Mouse (Mus musculus): ENCODE data around the gene Psme2.

The Psme2 gene

GRCm38 (mm10) chr14:55590748-55591330, at the start of gene Psme2:
Psme2 (minus strand) TSS chr14:55591113.
- peak; percentile 86 to 89 for DNase-seq

DNA sequence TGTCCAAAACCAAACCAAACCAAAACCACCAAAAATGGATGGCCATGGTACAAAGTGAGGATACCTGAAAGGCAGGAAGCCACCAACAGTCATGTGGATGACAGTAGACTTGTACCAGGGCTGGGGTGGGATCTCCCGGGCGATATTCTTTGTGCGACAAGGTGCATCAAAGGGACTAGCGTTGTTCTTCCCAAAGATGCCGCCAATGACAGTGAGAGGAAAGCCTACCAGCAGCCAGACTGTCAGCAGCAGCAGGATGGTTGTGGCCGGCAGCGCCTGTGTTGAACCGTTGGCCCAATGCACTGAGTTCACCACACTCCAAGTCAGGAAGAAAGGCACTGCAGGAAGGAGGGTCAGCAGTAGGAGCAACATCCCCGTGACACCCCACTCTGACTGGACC, 46.9 kb upstream of the Psme2 start, which contains the start of gene Gm49378:
TSS of gene Gm49378 (minus strand) at position 101 of the 400 bp plus-strand sequence.
- DNase-seq = no peak

GRCm38 (mm10) chr14:55635523-55636007, 44.7 kb upstream of the Psme2 start, which contains the start of gene Ipo4:
Ipo4 (minus strand) TSS chr14:55635957.
- DNase-seq = peak; percentile 87 to 90

- peak; percentile 75 to 86 for DNase-seq
Measured at GRCm38 (mm10) chr14:55634874-55635522, 44.1 kb upstream of the Psme2 start.

DNA sequence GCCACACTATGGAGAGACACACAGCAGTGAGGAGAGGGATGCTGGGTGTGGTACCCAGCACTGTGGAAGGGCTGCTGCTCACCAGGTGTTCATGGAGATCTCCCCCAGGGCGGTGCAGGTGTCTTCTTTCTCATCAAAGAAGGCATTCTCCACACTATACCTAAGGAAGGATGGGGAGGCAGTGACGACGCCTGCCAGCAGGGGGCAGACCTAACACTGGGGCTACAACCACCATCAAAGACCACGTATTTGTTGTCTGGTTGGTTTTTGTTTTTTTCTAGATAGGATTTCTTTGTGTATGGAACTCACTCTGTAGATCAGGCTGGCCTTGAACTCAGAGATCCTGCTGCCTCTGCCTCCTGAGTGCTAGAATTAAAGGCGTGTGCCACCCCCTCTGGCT, 38.4 kb upstream of the Psme2 start:
- peak; percentile 37 to 68 for DNase-seq

DNA sequence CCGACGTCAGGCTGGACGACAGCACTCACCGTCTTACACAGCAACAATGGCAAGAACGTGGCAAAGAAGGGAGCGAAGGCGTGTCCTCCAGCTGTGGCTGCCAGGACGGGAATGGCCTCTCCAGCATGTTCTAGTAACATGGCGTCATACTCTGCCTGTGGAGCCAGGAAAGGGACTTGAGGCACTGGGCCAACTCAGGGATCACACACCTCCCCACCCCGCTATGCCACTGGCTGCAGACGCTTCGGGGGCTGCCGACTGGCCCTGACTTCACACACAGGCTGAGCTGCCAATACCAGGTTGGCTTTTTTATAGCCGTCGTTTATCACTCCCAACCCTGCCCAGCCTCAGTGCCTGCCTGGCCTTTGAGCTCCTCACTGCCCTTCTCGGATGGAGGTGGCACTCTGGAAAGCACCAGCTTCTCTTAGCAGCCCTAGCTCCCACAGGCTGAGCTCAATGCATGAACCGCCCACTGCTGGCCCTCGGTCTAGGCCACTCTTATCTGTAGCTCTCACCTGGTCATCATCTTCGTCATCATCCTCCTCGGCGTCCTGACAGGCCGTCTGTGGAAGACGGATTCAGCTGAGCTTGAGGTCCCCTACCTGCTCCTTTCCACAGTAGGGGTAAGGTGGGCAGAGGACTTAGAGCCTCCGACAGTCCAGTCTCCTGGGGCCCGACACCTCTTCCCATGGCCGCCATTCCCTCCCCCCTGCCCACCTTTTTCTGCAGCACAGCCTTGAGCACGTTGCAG, 37.3 kb upstream of the Psme2 start:
- no peak for DNase-seq

DNA sequence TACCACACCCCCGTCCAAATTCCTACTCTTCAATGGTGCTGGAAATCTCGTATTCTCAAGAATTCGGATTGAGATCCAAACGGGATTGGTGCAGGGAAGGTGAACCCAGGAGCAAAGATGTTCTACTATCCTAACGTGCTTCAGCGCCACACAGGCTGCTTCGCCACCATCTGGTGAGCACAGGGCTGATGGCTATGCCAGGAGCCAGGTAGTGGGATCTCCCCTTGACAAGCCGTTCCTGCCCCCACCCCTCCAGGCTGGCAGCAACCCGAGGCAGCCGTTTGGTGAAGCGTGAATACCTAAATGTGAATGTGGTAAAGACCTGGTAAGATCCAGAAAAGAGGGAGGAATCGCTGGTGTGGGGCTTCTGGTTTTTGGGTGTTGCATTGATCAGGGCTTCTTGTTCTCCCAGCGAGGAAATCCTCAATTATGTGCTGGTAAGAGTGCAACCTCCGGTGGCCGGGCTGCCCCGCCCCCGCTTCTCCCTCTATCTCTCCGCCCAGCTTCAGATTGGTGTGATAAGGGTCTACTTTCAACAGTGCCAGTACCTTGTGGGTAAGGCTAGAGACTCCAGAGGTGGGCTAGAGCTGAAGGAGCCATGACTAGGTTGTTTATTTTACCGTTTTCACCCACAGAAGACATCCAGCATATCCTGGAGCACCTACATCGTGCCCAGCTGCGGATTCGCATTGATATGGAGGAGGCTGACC, 27.7 kb upstream of the Psme2 start:
- peak; percentile 70 to 81 for DNase-seq

DNA sequence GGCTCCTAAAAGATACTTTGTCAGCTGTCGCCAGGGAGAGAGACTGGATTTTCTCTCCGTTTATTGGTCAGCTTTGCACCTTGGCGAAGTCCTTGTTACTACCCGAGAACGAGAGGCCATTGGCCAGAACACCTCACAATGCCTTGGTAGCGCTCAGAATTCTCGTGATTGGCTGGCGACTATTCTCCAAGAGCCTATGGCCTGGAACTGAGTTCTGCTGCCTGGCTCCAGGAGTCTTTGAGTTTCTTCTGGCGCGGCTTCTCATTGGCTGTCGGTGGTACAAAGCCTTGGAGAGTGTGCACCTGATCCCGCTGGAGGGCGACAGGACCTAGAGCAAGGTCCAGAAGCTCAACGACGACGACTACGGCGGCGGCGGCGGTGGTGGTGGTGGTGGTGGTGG, 26.9 kb upstream of the Psme2 start, which contains the start of gene Rec8:
TSS of gene Rec8 (plus strand) at position 216 of the 400 bp plus-strand sequence.
- DNase-seq = peak; percentile 72 to 78

DNA sequence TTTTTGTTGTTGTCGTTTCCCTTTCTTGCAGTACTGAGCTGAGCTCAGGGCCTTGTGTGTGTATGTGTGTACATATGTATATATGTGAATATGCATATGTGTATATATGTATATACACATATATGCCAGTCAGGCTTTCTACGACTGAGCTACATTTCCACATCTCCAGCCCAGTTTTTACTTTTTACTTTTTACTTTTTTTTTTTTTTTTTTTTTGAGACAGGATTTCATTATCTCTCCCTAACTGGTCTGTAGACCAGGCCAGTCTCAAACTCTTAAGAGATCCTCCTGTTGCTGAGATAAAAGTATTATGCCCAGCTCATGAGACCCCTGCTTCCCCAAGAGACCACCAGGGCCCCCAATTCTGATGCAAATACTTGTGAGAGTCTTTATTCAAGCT, 25.9 kb upstream of the Psme2 start:
- no peak for DNase-seq

DNA sequence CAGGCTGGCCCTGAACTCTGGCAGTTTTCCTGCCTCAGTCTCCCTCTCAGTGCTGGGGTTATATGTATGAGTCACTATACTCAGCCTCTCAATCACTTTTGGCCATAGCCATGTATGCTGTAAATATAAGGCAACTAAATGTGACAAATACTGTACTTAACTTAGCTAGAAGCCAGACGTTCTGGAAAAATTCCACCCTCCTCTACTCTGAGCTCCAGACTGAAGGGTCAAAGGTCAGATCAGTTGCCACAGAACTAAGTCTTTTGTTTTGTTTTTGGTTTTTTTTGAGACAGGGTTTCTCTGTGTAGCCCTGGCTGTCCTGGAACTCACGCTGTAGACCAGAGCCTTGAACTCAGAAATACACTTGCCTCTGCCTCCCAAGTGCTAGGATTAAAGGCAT, 25.0 kb upstream of the Psme2 start:
- DNase-seq = no peak

DNA sequence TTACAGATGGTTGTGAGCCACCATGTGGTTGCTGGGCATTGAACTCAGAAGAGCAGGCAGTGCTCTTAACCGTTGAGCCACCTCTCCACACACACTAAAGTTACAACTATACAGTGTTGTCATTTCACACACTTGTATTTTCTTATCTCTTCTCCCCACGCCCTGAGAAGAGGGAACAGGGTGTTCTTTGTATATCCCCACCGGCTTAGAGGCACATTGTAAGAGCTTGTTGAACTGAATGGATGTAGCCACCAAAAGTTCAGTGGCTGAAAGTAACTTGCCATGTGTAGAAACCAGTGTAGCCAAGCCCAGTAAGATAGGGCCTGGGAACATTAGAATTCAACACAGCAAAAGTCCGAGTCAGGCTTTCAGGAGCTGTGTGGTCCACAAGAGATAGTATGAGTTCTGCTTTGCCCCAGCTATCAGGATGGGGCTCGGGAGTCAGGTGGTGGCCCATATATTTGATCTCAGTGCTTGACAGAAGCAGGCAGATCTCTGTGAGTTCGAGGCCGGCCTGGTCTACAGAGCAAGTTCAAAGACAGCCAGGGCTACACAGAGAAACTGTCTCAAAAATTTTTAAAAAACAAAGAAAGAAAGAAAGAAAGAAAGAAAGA, 23.8 kb upstream of the Psme2 start:
- no peak for DNase-seq

DNA sequence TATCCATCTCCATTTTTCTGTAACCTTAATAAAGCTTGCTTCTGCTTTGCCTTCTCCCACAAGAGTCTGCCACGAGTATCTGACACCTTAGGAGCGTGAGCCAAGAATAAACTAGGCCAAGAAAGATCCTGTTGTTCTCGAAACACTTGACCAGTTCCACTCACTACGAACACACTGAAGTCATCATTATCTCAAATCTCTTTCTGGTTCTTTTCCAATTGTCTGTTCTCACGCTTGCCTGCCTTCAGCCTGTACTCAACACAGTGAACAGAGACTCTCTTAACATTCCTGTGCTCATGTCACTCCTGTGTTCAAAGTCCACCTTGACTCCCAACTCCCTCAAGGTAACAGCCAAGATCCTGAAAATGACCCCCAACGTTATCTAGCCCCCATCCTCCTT, 22.4 kb upstream of the Psme2 start:
- DNase-seq = no peak

- DNase-seq = no peak
Measured at GRCm38 (mm10) chr14:55608339-55608738, 17.4 kb upstream of the Psme2 start.

DNA sequence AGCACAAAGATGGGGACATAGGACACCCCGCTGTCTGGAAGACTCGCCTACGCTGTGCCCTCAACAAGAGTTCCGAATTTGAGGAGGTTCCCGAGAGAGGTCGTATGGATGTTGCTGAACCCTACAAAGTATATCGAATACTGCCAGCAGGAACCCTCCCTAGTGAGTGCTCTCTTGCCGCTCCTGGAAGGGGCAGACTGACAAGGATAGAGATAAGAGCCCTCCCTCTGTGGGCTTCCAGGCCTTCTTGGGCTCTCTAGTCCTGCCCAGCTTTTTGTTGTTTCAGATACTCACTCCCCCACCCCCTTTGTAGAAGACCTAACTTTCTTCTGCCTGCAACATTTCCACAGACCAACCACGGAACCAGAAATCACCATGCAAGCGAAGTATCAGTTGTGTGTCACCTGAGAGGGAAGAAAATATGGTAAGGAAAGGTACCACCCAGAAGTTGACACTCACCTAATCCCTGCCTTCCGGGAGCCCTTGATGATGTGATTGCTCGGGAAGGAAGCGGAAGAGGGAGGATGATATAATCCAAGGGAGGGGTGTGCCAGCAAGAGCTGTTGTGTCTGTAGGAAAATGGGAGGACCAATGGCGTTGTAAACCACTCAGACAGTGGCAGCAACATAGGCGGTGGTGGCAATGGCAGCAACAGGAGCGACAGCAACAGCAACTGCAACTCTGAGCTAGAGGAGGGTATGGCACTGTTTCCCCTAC, 15.0 kb upstream of the Psme2 start:
- DNase-seq = no peak

GRCm38 (mm10) chr14:55604823-55605222, 13.9 kb upstream of the Psme2 start:
- DNase-seq = no peak

DNA sequence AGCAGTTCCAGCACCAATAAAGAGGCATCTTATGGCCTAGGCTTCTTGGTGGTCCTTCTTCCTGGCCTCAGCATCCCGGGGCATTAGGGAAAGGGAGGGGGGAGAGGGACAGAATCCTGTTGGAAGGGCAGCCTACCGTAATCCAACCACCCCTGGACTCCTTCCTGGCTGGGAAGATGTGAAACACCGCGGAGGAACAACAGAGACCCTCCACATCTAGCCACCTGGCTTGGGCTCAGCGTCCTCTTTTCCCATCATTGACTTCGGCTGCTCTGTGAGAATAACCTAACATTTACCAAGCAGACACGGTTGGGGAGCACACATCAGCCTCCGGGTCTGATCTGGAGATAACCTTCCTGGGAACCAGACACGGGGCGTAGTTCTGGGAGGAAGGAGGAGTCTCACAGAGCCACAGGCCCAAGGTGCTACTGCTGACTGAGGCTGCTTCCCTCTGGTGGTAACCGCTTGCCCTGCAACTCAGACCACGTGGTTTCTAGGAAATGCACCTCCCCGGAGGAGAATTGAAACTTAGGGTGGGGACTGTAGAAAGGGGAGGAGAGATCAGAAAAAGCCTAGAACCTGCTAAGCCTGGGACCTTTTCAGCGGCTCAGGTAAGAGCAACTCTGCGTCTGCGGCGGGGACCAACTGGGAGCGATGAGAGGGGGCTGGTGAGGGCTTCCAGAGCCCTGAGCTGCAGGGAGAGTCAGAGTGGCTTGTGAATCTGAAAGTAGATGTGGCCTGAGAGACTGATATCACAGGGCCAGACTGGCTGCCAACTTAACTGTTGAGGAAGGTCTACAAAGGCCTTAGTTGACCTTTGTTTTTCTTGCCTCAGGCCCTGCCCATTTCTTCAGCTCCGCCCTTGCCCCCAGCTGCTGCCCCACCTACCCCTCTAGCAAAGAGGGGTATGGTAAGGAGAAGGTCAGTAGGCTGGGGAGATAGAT, 13.0 kb upstream of the Psme2 start:
- DNase-seq = peak; percentile 90 to 93

DNA sequence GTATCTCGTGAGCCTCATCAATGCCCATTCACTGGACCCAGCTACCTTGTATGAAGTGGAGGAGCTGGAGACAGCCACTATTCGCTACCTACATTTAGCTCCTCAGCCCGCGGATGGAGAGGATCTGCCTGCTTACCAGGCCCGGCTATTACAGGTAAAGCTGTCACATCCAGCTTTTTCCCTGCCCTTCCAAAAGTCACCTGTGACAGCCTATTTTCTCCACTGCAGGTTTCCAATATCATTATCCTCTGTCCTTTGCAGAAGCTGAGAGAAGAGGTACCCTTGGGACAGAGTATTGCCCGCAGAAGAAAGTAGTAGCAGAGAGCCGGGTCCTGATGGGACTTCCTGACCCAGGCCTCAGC, 12.3 kb upstream of the Psme2 start, which contains the start of gene Irf9:
TSS of gene Irf9 (plus strand) at position 301 of the 362 bp plus-strand sequence.
- no peak for DNase-seq

DNA sequence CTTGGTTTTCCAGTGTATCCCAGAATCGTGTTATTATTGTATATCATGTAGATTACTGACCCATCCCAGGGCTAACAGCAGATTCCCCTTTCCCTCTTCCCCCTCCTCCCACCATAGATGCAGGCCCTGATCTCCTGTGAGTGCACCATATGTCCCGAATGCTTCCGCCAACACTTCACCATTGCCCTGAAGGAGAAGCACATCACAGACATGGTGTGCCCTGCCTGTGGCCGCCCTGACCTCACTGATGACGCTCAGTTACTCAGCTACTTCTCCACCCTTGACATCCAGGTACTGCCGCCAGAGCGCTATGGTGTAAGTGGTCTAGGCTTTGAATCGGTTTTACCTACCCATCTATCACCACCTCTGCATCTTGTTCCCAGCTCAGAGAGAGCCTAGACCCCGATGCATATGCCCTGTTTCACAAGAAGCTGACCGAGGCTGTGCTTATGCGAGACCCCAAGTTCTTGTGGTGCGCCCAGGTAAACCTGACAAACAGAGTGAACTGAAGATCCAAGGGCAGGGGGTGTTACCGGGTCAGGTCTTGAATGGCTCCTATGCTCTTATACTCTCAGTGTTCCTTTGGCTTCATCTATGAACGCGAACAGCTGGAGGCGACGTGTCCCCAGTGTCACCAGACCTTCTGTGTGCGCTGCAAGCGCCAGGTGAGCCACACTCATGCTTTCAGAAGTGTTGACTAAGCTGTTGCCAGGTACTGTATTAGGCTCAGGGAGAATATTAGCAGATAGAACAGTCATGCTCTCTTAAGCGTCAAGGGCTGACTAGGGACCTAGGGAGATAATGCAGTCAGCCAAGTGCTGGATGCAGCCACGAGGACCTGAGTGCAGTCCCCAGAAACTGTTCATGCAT, 7.8 kb upstream of the Psme2 start:
- DNase-seq = no peak

DNA sequence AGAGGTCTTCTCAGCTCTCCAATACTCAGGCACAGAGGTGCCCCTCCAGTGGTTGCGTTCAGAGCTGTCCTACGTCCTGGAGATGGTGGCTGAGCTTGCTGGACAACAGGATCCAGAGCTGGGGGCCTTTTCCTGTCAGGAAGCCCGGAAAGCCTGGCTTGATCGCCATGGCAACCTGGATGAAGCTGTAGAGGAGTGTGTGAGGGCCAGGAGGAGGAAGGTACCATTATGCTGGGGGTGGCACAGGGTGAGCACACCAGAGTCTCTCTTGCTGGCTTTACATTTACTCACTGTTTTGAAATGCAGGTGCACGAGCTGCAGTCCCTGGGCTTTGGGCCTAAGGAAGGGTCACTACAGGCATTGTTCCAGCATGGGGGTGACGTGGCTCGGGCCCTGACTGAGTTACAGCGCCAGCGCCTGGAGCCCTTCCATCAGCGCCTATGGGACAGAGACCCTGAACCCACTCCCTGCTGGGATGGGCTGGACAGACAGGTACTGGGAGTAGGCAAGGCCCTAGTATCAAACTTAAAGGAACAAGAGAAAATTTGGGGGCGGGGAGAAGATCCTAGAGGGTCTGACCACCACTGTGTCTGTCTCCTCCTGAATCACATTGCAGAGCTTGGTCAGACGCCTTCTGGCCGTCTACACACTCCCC, 5.2 kb upstream of the Psme2 start:
- peak; percentile 52 to 68 for DNase-seq

All from cerebellum, postnatal 14 days (tissue).